Mouse (Mus musculus): Measurements from ENCODE around the gene Neurog3.

- TF ChIP-seq POLR2A (IDR thresholded peaks at IDR 0.05; ENCODE audit: insufficient read depth, low read depth, low read length) (no peak), CTCF (IDR thresholded peaks at IDR 0.05) (peak; percentile 100)
Observed at GRCm38 (mm10) chr10:62183053-62183452, 50.2 kb downstream of the Neurog3 start.
